In genomic region chr11:80487904-80488587, GRCm38 (mm10) we compare ENCODE assay signal across 27 mouse cellular contexts. TPM values are rescaled to one million over a fixed set of nuclear protein-coding genes. Genes with fewer than 3 reads are reported as not detected.
A peak's percentile ranks its signal among the peaks of the same experiment; 100 is the strongest.
DNase-seq lines count a peak whose midpoint lies in the region; ATAC-seq and TF ChIP-seq lines count a peak whose summit lies in the region.
"Had no signal": no experiment of that assay in that cellular context is flagged by ENCODE, and none has a peak within 500 bp of the region (broad histone marks: within the 10 kb centered on the region; RNA-seq: fewer than 3 reads in every experiment).

No protein-coding gene starts in this region.

- H3K4me1 ChIP-seq in hindbrain, embryonic 10.5 days (replicated peaks) = peaks cover 69% of the 10 kb centered on the region
- peaks cover 46% of the 10 kb centered on the region for H3K4me1 ChIP-seq in hindbrain, embryonic 16.5 days (ENCODE audit: control insufficient read depth, insufficient read depth, low read depth, low read length)

- H3K4me3 ChIP-seq in hindbrain, embryonic 10.5 days = no peak overlapping the region
- no peak overlapping the region for H3K4me3 ChIP-seq in hindbrain, embryonic 16.5 days (ENCODE audit: low read length)
- H3K4me3 ChIP-seq in left cerebral cortex, adult 2 months = no peak overlapping the region
- H3K4me3 ChIP-seq: embryonic facial prominence, embryonic 13.5 days; limb, embryonic 15.5 days; lung, embryonic 15.5 days had no signal

- DNase-seq in hindbrain, embryonic 10.5 days (ENCODE audit: low spot score) = no peak
- no peak for DNase-seq in left cerebral cortex, adult 2 months (ENCODE audit: extremely low spot score in 1 of 2, low spot score in 2 of 2)
- DNase-seq in left cerebral cortex, postnatal 4 days = no peak
- DNase-seq in right cerebral cortex, adult 18-20 months = peak; percentile 84
- DNase-seq in right cerebral cortex, postnatal 10 days (ENCODE audit: low spot score in 2 of 2) = no peak
- DNase-seq: adrenal gland, postnatal 36 days; B cell, adult 2 months; cerebellum, adult 11-12 months; embryo, embryonic 11 days; gastrocnemius, postnatal 36 days; kidney, adult 2 months; lung, postnatal 4 days; retina, postnatal 1 day; spleen, adult 18-20 months had no signal

- H3K27ac ChIP-seq in hindbrain, embryonic 10.5 days = peak overlapping the region; percentile 10; the same call in 1 of the 2 replicates
- H3K27ac ChIP-seq in hindbrain, embryonic 16.5 days (ENCODE audit: low read depth, low read length) = no peak overlapping the region
- peak overlapping the region; percentile 92 for H3K27ac ChIP-seq in left cerebral cortex, adult 2 months
- H3K27ac ChIP-seq: embryonic facial prominence, embryonic 13.5 days; kidney, postnatal 0 days; limb, embryonic 15.5 days; liver, embryonic 14.5 days had no signal

- TF ChIP-seq CTCF in left cerebral cortex, adult 2 months (IDR thresholded peaks at IDR 0.05) = no peak

- H3K27me3 ChIP-seq in hindbrain, embryonic 10.5 days (ENCODE audit: insufficient read depth, poor library complexity, severe bottlenecking) = peaks cover 23% of the 10 kb centered on the region
- H3K27me3 ChIP-seq in hindbrain, embryonic 16.5 days (replicated peaks; ENCODE audit: control insufficient read depth, insufficient read depth, low read length) = no peaks in the 10 kb centered on the region
- H3K27me3 ChIP-seq: CH12.LX; embryonic facial prominence, embryonic 13.5 days; limb, embryonic 15.5 days; lung, embryonic 15.5 days; Patski had no signal

- H3K36me3 ChIP-seq in hindbrain, embryonic 10.5 days = no peaks in the 10 kb centered on the region
- no peaks in the 10 kb centered on the region for H3K36me3 ChIP-seq in hindbrain, embryonic 16.5 days (ENCODE audit: control insufficient read depth, insufficient read depth, low read length)
- H3K36me3 ChIP-seq: embryonic facial prominence, embryonic 13.5 days; G1E; limb, embryonic 15.5 days; lung, embryonic 15.5 days had no signal

- intact Hi-C loops in left cerebral cortex, adult 2 months (cut with DNase I) = loop anchor here (1.0 to 5.0 kb wide), 3 partner anchors 16 to 79 kb away; no protein-coding TSS in a partner anchor
- intact Hi-C loops in left cerebral cortex, postnatal 4 days (cut with DNase I) = no loop called here

- WGBS in hindbrain, embryonic 10.5 days = 70% methylated on average over 15 of the region's 15 CpGs
- 38% methylated on average over 15 of the region's 15 CpGs for WGBS in hindbrain, embryonic 16.5 days

- H3K9me3 ChIP-seq in hindbrain, embryonic 10.5 days = no peaks in the 10 kb centered on the region
- H3K9me3 ChIP-seq in hindbrain, embryonic 16.5 days (ENCODE audit: control insufficient read depth, low read length) = no peaks in the 10 kb centered on the region
- H3K9me3 ChIP-seq: embryonic facial prominence, embryonic 13.5 days; G1E; limb, embryonic 15.5 days; lung, embryonic 15.5 days had no signal

- H3K9ac ChIP-seq in hindbrain, embryonic 16.5 days (ENCODE audit: low read depth, low read length) = no peak overlapping the region
- H3K9ac ChIP-seq: embryonic facial prominence, embryonic 13.5 days; limb, embryonic 15.5 days; liver, embryonic 14.5 days; lung, embryonic 15.5 days had no signal

- ATAC-seq in hindbrain, embryonic 16.5 days = no peak
- ATAC-seq in granulocyte monocyte progenitor cell, adult 5-6 weeks (replicated peaks; ENCODE audit: poor library complexity, severe bottlenecking) = peak; percentile 27; the same call in 1 of the 2 replicates
- ATAC-seq in inflammation-experienced regulatory T-cells, adult 6 months = no peak
- ATAC-seq: forebrain, embryonic 14.5 days; midbrain, embryonic 16.5 days; Patski had no signal

- H3K4me2 ChIP-seq in hindbrain, embryonic 16.5 days (ENCODE audit: low read length) = no peak overlapping the region
- H3K4me2 ChIP-seq: embryonic facial prominence, embryonic 13.5 days; limb, embryonic 15.5 days; lung, embryonic 15.5 days had no signal

RNA-seq across cellular contexts. Expression of gene Cdk5r1, which starts 11.2 kb away (rescaled TPM):
- polyA plus RNA-seq in hindbrain, embryonic 10.5 days (2016; fragmentation: Nextera tagmentation; extraction: Ambion mirVana) = 7.0 and 18.0 TPM in 2 replicates
- 77.3 and 81.1 TPM in 2 replicates for polyA plus RNA-seq in hindbrain, embryonic 16.5 days (2015; fragmentation: Nextera tagmentation; extraction: Ambion mirVana)
- 100 to 1,000 TPM; 329 to 334 TPM for total RNA-seq in left cerebral cortex, adult 2 months (2021)
- 100 to 1,000 TPM; 380 to 382 TPM for total RNA-seq in left cerebral cortex, postnatal 4 days (2021)
- total RNA-seq in granulocyte monocyte progenitor cell, adult 5-6 weeks (2014; fragmentation: Nextera tagmentation) = 6.2 and 6.3 TPM in 2 replicates
- 11.0 and 15.1 TPM in 2 replicates for total RNA-seq in granulocyte monocyte progenitor cell, adult 5-6 weeks (2017)
- polyA plus RNA-seq in inflammation-experienced regulatory T-cells, adult 6 months (2017; shearing (Covaris generic)) = 1 to 10 TPM in 2 of 3 experiments, under 1 TPM in 1; 0.78 to 1.3 (median 1.3) TPM

RNA-seq across cellular contexts. Expression of gene Psmd11, which starts 59.6 kb away (rescaled TPM):
- polyA plus RNA-seq in hindbrain, embryonic 10.5 days (2016; fragmentation: Nextera tagmentation; extraction: Ambion mirVana) = 344 and 387 TPM in 2 replicates
- polyA plus RNA-seq in hindbrain, embryonic 16.5 days (2015; fragmentation: Nextera tagmentation; extraction: Ambion mirVana) = 272 and 275 TPM in 2 replicates
- 100 to 1,000 TPM; 102 to 103 TPM for total RNA-seq in left cerebral cortex, adult 2 months (2021)
- 100 to 1,000 TPM; 117 to 120 TPM for total RNA-seq in left cerebral cortex, postnatal 4 days (2021)
- total RNA-seq in granulocyte monocyte progenitor cell, adult 5-6 weeks (2014; fragmentation: Nextera tagmentation) = 84.0 and 106 TPM in 2 replicates
- total RNA-seq in granulocyte monocyte progenitor cell, adult 5-6 weeks (2017) = 62.6 and 72.7 TPM in 2 replicates
- polyA plus RNA-seq in inflammation-experienced regulatory T-cells, adult 6 months (2017; shearing (Covaris generic)) = 100 to 1,000 TPM; 287 to 345 (median 294) TPM

Comparison
In these comparisons a context has a peak if more than half of its experiments do, and no peak if none do; other contexts are left out.
1. RNA of gene Cdk5r1, which starts 11.2 kb away (total RNA-seq): 380 to 382 TPM in left cerebral cortex, postnatal 4 days and 329 to 334 TPM in left cerebral cortex, adult 2 months; 6.2 to 15.1 TPM in granulocyte monocyte progenitor cell, adult 5-6 weeks; every median in the first group is over 10 times any median in the second.